Mouse (Mus musculus) myocyte (in vitro differentiated cells): ENCODE measurements around the gene 4933424G06Rik.

Experiments
- CEBPB ChIP-seq: IDR thresholded peaks from 2 replicates; pipeline ENCODE4 v1.6.1; 2011; ENCODE audit warnings: mild to moderate bottlenecking, moderate library complexity; ENCODE audit not compliant: poor library complexity, insufficient read depth, severe bottlenecking
- E2F4 ChIP-seq: IDR thresholded peaks from one replicate; pipeline ENCODE4 v1.6.1; 2011; ENCODE audit warnings: mild to moderate bottlenecking, control low read depth, moderate library complexity; ENCODE audit not compliant: insufficient read depth
- MAX ChIP-seq: IDR thresholded peaks from one replicate; pipeline ENCODE4 v1.6.1; 2011; ENCODE audit warnings: low read depth, mild to moderate bottlenecking, control low read depth
- MYOD1 ChIP-seq, 3 experiments: IDR thresholded peaks; one replicate each; pipeline ENCODE4 v1.6.1; 2011; ENCODE audit warnings: control low read depth in 2 of 3, low read depth in 2 of 3, mild to moderate bottlenecking in 2 of 3, moderate library complexity in 1 of 3; ENCODE audit not compliant: insufficient read length in 2 of 3, control insufficient read depth in 1 of 3
- MYOG ChIP-seq, 3 experiments: IDR thresholded peaks; one replicate each; pipeline ENCODE4 v1.6.1; 2011; ENCODE audit warnings: control low read depth in 2 of 3, low read depth in 2 of 3, mild to moderate bottlenecking in 2 of 3; ENCODE audit not compliant: insufficient read length in 2 of 3, control insufficient read depth in 1 of 3, insufficient read depth in 1 of 3
- POLR2A ChIP-seq: IDR thresholded peaks from one replicate; pipeline ENCODE4 v1.6.1; 2011; ENCODE audit warnings: low read depth, mild to moderate bottlenecking, control low read depth, moderate library complexity; ENCODE audit not compliant: insufficient read length
- POLR2AphosphoS2 ChIP-seq: IDR thresholded peaks from one replicate; pipeline ENCODE4 v1.6.1; 2011; ENCODE audit warnings: low read depth, control low read depth; ENCODE audit not compliant: insufficient read length
- REST ChIP-seq: IDR thresholded peaks from one replicate; pipeline ENCODE4 v1.6.1; 2011; ENCODE audit warnings: mild to moderate bottlenecking, control low read depth, moderate library complexity; ENCODE audit not compliant: insufficient read depth, insufficient read length
- SRF ChIP-seq: IDR thresholded peaks from one replicate; pipeline ENCODE4 v1.6.1; 2011; ENCODE audit warnings: low read depth; ENCODE audit not compliant: control insufficient read depth, insufficient read length
- TCF12 ChIP-seq: IDR thresholded peaks from one replicate; pipeline ENCODE4 v1.6.1; 2011; ENCODE audit warnings: mild to moderate bottlenecking, control low read depth; ENCODE audit not compliant: poor library complexity, insufficient read depth, severe bottlenecking
- USF1 ChIP-seq: IDR thresholded peaks from one replicate; pipeline ENCODE4 v1.6.1; 2011; ENCODE audit warnings: low read depth, mild to moderate bottlenecking, control low read depth, moderate library complexity

DNA sequence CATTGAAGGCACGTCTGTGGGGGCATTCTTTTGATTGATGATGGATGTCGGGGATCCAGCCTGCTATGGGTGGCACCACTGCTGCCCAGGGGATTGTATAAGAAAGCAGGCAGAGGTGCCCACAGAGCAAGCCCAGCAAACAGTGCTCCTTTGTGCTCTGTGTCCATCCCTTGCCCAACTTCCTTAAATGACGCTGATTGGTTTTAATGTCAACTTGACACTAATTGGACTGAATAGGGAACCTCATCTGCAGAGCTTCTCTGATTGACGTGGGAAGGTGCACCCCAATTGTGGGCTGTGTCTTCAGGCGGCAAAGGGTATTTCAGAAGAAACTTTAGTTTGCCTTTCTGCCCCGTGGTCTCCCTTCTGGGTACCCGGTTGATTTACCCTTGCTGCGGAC lies 79.5 kb downstream of the 4933424G06Rik start:
- TF ChIP-seq E2F4, result no peak
- TF ChIP-seq POLR2A, result no peak
- TF ChIP-seq USF1, result no peak
- TF ChIP-seq MYOG (IDR thresholded peaks at IDR 0.05; ENCODE audit: control insufficient read depth in 1 of 3, insufficient read depth in 1 of 3, insufficient read length in 2 of 3, low read depth in 2 of 3), result no peak
- no peak for TF ChIP-seq CEBPB
- no peak for TF ChIP-seq MYOD1 (IDR thresholded peaks at IDR 0.05; ENCODE audit: control insufficient read depth in 1 of 3, insufficient read length in 2 of 3, low read depth in 2 of 3)
- no peak for TF ChIP-seq TCF12
- TF ChIP-seq MAX, result no peak
- no peak for TF ChIP-seq POLR2AphosphoS2
- no peak for TF ChIP-seq SRF
- TF ChIP-seq REST, result no peak
